Mouse (Mus musculus): Measurements from ENCODE around the gene Mfsd14a. TPM values are rescaled to one million over a fixed set of nuclear protein-coding genes. Genes with fewer than 3 reads are reported as not detected.

Gene Mfsd14a
- polyA plus RNA-seq, 1 experiment from 2014 or later, result 79.6 TPM

DNA sequence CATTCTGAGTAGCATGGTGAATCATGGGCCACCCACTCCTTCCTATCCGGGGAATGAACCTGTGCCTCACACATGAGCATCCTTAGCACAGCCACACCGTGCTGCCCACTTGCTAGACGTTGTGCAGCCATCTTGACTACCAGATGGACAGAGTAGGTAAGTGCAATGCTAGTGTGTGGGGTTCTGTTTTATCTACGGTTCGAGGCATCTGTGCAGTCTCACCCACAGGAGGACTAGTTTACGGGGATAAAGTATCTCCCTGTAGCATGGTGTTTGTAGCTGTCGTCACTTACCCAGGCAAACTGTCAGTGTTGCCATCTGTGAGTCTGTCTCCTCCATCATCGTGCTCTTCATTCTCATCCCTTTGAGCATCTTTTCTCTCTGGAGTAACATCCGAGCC lies 80.3 kb downstream of the Mfsd14a start:
- Histone ChIP-seq H3K4me1 (no peaks in the 10 kb centered on the region), H3K36me3 (peaks cover 51% of the 10 kb centered on the region), H3K4me3 (no peak overlapping the region), H3K27me3 (no peaks in the 10 kb centered on the region), H3K9ac (replicated peaks) (no peak overlapping the region), H3K27ac (replicated peaks) (no peak overlapping the region), H3K9me3 (no peaks in the 10 kb centered on the region), H3K4me2 (replicated peaks) (no peak overlapping the region)
- WGBS, result 98% methylated on average over 9 of the region's 9 CpGs
- no peak for ATAC-seq (ENCODE audit: low FRiP score, low read depth)

Other genes starting within 250 kb of the Mfsd14a start
- 17.7 and 18.1 TPM in 2 replicates for gene Cdc14a, start 238.6 kb downstream of the Mfsd14a start, polyA plus RNA-seq (2016; fragmentation: Nextera tagmentation; extraction: Ambion mirVana)
- 113 and 118 TPM in 2 replicates for gene Rtca, start 154.5 kb downstream of the Mfsd14a start, polyA plus RNA-seq (2016; fragmentation: Nextera tagmentation; extraction: Ambion mirVana)
- 11.4 and 12.8 TPM in 2 replicates for gene Dbt, start 149.6 kb downstream of the Mfsd14a start, polyA plus RNA-seq (2016; fragmentation: Nextera tagmentation; extraction: Ambion mirVana)
- 0.59 and 0.75 TPM in 2 replicates for gene Lrrc39, start 99.7 kb downstream of the Mfsd14a start, polyA plus RNA-seq (2016; fragmentation: Nextera tagmentation; extraction: Ambion mirVana)
- 37.5 and 37.6 TPM in 2 replicates for gene Sass6, start 67.7 kb downstream of the Mfsd14a start, polyA plus RNA-seq (2016; fragmentation: Nextera tagmentation; extraction: Ambion mirVana)
- 31.4 and 34.8 TPM in 2 replicates for gene Trmt13, start 48.1 kb downstream of the Mfsd14a start, polyA plus RNA-seq (2016; fragmentation: Nextera tagmentation; extraction: Ambion mirVana)
- not detected in 2 replicates for gene Gm43191, start 18.6 kb upstream of the Mfsd14a start, polyA plus RNA-seq (2016; fragmentation: Nextera tagmentation; extraction: Ambion mirVana)
- gene Slc35a3, start 50.2 kb upstream of the Mfsd14a start, polyA plus RNA-seq (2016; fragmentation: Nextera tagmentation; extraction: Ambion mirVana), result 8.5 and 8.7 TPM in 2 replicates
- 16.1 and 17.0 TPM in 2 replicates for gene Agl, start 145.5 kb upstream of the Mfsd14a start, polyA plus RNA-seq (2016; fragmentation: Nextera tagmentation; extraction: Ambion mirVana)
- 3.9 and 5.7 TPM in 2 replicates for gene Frrs1, start 196.8 kb upstream of the Mfsd14a start, polyA plus RNA-seq (2016; fragmentation: Nextera tagmentation; extraction: Ambion mirVana)

Data from midbrain, embryonic 12.5 days (tissue).